Mouse (Mus musculus): Measurements from ENCODE around the gene Ahcyl2. TPM values are rescaled to one million over a fixed set of nuclear protein-coding genes. Genes with fewer than 3 reads are reported as not detected.

Ahcyl2 gene
- 57.9 to 62.0 TPM (median 60.2 TPM) in 4 replicates for total RNA-seq (2023; ENCODE audit: inconsistent age)

GRCm38 (mm10) chr6:29767813-29768660 lies at the start of gene Ahcyl2:
Ahcyl2 (plus strand) TSS chr6:29768011.

GRCm38 (mm10) chr6:29735336-29735688 lies 32.5 kb upstream of the Ahcyl2 start, which contains the start of gene Smo:
Smo (plus strand) TSS chr6:29735503.

GRCm38 (mm10) chr6:29916530-29917382 lies 148.9 kb downstream of the Ahcyl2 start, which contains the start of gene Strip2:
Strip2 (plus strand) TSS chr6:29917012.

Other genes with a start within 250 kb of the Ahcyl2 start
- gene Irf5, start 241.4 kb upstream of the Ahcyl2 start, total RNA-seq (2023; ENCODE audit: inconsistent age) = 252 to 274 TPM (median 255 TPM) in 4 replicates
- gene Tnpo3, start 158.1 kb upstream of the Ahcyl2 start, total RNA-seq (2023; ENCODE audit: inconsistent age) = 71.8 to 80.2 TPM (median 75.9 TPM) in 4 replicates
- 0.51 to 0.96 TPM (median 0.64 TPM) in 4 replicates for gene Tspan33, start 73.8 kb upstream of the Ahcyl2 start, total RNA-seq (2023; ENCODE audit: inconsistent age)
- 0.16 to 0.18 TPM (median 0.18 TPM) in 3 of 4 replicates, not detected in the other for gene Smo, start 32.5 kb upstream of the Ahcyl2 start, total RNA-seq (2023; ENCODE audit: inconsistent age)
- gene Strip2, start 149.0 kb downstream of the Ahcyl2 start, total RNA-seq (2023; ENCODE audit: inconsistent age) = 0.22 to 0.66 TPM (median 0.41 TPM) in 4 replicates